Mouse (Mus musculus) liver, postnatal 0 days (tissue): Measurements from ENCODE around the gene Gstcd.

Source experiments
- CTCF ChIP-seq: sonication (generic); IDR thresholded peaks from 2 replicates; pipeline ENCODE4 v1.5.1; 2016; ENCODE audit warnings: antibody characterized with exemption, low read depth
- EP300 ChIP-seq: IDR thresholded peaks from 2 replicates; pipeline ENCODE4 v1.6.1; 2016; ENCODE audit warnings: antibody characterized with exemption, low read depth, mild to moderate bottlenecking

DNA sequence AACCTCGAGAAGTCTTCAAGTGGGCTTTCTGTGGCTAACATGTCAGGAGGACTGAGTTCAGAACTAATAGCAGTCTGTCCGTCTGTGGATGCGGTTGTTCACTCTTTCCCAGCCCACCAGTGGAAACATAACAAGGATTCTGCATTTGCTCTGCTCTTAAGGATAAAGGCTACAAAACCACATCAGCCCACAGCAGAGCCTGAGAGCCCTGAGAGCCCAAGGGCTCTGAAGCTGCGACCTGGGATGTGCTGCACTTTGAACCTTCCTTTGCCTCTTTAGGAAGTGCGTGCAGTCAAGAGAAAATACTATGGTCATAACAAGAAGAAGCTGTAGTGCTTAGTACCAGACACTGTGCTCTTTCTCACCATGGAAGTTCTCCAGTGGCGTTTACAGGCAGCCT, 149.1 kb downstream of the Gstcd start:
- TF ChIP-seq CTCF (no peak), EP300 (no peak)
